Mouse (Mus musculus) right cerebral cortex, adult 18-20 months (tissue): ENCODE results near the gene Sdhaf4.

ENCODE experiments used
- DNase-seq: peaks from one replicate; pipeline ENCODE4 v3.0.0; 2022; ENCODE audit warnings: mixed read lengths

Sdhaf4 gene

DNA sequence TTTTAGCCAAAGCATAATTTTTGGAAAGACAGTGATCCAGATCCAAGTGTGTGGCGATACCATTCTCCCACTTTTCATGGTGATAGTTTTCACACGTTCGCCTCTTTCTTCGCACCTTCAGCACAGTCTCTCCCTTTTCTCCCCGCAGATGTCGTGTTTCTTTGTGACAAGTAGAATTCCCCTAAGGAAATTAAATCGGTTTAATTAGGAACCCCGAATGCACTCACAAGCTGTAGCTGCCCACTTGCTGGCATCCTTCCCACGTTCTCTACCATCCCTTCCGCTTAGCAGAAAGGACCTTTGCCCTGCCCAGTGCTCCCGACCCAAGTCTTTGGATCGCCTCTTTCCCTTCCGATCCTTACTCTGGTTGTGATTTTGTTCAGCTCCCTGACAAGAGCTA lies 51.5 kb downstream of the Sdhaf4 start:
- peak; percentile 79 for DNase-seq

DNA sequence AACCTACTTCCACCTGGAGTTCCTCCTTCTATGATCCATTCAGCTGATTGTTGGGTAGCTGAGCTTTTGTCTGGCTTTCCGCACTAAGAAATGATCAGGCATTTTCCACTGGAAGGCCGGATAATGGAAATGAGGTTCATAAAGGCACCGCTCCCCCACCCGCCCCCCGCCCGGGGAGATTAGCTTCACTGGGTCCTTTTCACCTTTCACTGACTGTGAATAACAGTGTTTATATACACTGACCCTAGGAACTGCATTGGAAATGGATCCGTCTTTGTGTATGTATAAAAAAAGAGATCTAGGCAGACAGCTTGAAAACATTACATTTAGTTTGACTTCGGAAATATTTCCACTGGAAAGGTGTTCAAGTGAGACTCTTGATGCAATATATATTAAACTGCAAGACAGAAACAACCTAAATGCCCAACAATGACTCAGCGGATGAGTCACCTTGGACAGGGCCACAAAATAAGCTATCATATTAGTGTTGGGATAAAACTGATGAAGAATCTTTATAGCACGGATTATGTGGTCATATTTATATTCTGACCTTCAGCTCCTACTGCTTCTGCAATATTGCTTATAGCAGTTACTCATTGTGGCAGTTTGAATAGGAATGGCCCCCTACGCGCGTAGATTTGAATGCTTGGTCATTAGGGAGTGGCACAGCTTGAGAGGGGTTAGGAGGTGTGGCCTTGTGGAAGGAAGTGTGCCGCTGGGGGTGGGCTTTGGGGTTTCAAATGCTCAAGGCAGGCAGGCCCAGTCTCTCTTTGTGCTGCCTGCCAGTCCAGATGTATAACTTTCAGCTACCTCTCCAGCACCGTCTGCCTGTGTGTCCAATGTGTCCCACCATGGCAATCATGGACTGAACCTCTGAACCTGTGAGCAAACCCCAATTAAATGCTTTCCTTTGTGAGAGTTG lies 56.4 kb downstream of the Sdhaf4 start:
- no peak for DNase-seq

DNA sequence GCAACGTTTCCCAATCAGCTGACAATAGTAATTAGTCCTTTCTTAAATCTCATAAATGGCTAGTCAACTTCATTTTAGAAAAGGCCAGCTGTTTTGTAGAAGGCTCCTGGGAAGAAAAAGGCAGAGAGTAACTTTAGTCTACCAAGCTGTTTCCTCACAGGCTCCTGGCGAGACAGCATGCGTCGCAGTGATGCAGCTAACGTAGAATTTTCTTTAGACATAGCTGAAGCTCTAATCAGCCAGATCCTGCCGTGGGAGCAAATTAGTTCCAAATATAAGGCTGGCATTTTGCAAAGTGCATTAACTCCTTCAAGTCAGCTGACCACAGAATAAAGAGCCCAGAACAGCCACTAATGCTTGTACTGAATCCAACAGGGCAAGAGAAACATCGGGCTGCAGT lies 57.2 kb downstream of the Sdhaf4 start:
- no peak for DNase-seq
